Mouse (Mus musculus): ENCODE data around the gene Aifm2.

Aifm2 gene

GRCm38 (mm10) chr10:61715996-61716864 is 1.2 kb downstream of the Aifm2 start:
- DNase-seq (ENCODE audit: low spot score in 2 of 2): no peak

- DNase-seq (ENCODE audit: low spot score in 2 of 2): no peak
Observed at GRCm38 (mm10) chr10:61717406-61718296, 2.6 kb downstream of the Aifm2 start.

GRCm38 (mm10) chr10:61720331-61720730 is 5.3 kb downstream of the Aifm2 start:
- no peak for DNase-seq (ENCODE audit: low spot score in 2 of 2)

- no peak for DNase-seq (ENCODE audit: low spot score in 2 of 2)
Observed at GRCm38 (mm10) chr10:61722215-61722614, 7.2 kb downstream of the Aifm2 start.

GRCm38 (mm10) chr10:61723271-61723670 is 8.2 kb downstream of the Aifm2 start:
- DNase-seq (ENCODE audit: low spot score in 2 of 2): no peak

GRCm38 (mm10) chr10:61729181-61729580 is 14.1 kb downstream of the Aifm2 start:
- DNase-seq (ENCODE audit: low spot score in 2 of 2): no peak

GRCm38 (mm10) chr10:61730171-61730570 is 15.1 kb downstream of the Aifm2 start:
- no peak for DNase-seq (ENCODE audit: low spot score in 2 of 2)

GRCm38 (mm10) chr10:61734377-61734776 is 19.3 kb downstream of the Aifm2 start:
- no peak for DNase-seq (ENCODE audit: low spot score in 2 of 2)

GRCm38 (mm10) chr10:61736671-61737078 is 21.6 kb downstream of the Aifm2 start:
- DNase-seq (ENCODE audit: low spot score in 2 of 2): peak; percentile 39 to 44

GRCm38 (mm10) chr10:61737537-61737936 is 22.5 kb downstream of the Aifm2 start:
- DNase-seq (ENCODE audit: low spot score in 2 of 2): no peak

- no peak for DNase-seq (ENCODE audit: low spot score in 2 of 2)
Observed at GRCm38 (mm10) chr10:61738126-61738525, 23.1 kb downstream of the Aifm2 start.

GRCm38 (mm10) chr10:61741306-61741705 is 26.2 kb downstream of the Aifm2 start:
- no peak for DNase-seq (ENCODE audit: low spot score in 2 of 2)

- DNase-seq (ENCODE audit: low spot score in 2 of 2): no peak
Observed at GRCm38 (mm10) chr10:61741873-61742272, 26.8 kb downstream of the Aifm2 start.

GRCm38 (mm10) chr10:61742336-61742735 is 27.3 kb downstream of the Aifm2 start:
- no peak for DNase-seq (ENCODE audit: low spot score in 2 of 2)

- no peak for DNase-seq (ENCODE audit: low spot score in 2 of 2)
Observed at GRCm38 (mm10) chr10:61745133-61745532, 30.1 kb downstream of the Aifm2 start.

- no peak for DNase-seq (ENCODE audit: low spot score in 2 of 2)
Observed at GRCm38 (mm10) chr10:61747302-61747701, 32.2 kb downstream of the Aifm2 start.

- DNase-seq (ENCODE audit: low spot score in 2 of 2): no peak
Observed at GRCm38 (mm10) chr10:61750014-61750413, 35.0 kb downstream of the Aifm2 start.

GRCm38 (mm10) chr10:61751534-61752219 is 36.6 kb downstream of the Aifm2 start:
- no peak for DNase-seq (ENCODE audit: low spot score in 2 of 2)

GRCm38 (mm10) chr10:61753071-61753470 is 38.0 kb downstream of the Aifm2 start:
- no peak for DNase-seq (ENCODE audit: low spot score in 2 of 2)

- DNase-seq (ENCODE audit: low spot score in 2 of 2): no peak
Observed at GRCm38 (mm10) chr10:61757022-61757421, 42.0 kb downstream of the Aifm2 start.

- DNase-seq (ENCODE audit: low spot score in 2 of 2): no peak
Observed at GRCm38 (mm10) chr10:61758904-61759303, 43.8 kb downstream of the Aifm2 start.

GRCm38 (mm10) chr10:61759869-61760268 is 44.8 kb downstream of the Aifm2 start:
- DNase-seq (ENCODE audit: low spot score in 2 of 2): no peak

Data from frontal cortex, postnatal 10 days (tissue).